Mouse (Mus musculus) lung, postnatal 0 days (tissue): ENCODE results near the gene Gm10577. TPM values are rescaled to one million over a fixed set of nuclear protein-coding genes. Genes with fewer than 3 reads are reported as not detected.

ENCODE experiments used
- ATAC-seq: fragments of 200-750 bp; cut with Nextera tagmentation; 2 replicates; pipeline ENCODE4 v1.8.0; 2017; ENCODE audit warnings: moderate library complexity
- DNase-seq: peaks from one replicate; pipeline ENCODE4 v3.0.0-alpha.2; 2016; ENCODE audit warnings: low spot score
- H3K27ac ChIP-seq: fragments of 300-500 bp; sonication (generic); 2 replicates; pipeline ENCODE4 v1.5.1; 2014; ENCODE audit warnings: antibody characterized with exemption, mild to moderate bottlenecking, low read length, mixed read lengths
- H3K27me3 ChIP-seq: fragments of 300-500 bp; sonication (generic); replicated peaks from 2 replicates; pipeline ENCODE4 v1.6.1; 2014; ENCODE audit warnings: low read length, mixed read lengths; ENCODE audit not compliant: insufficient read depth
- H3K36me3 ChIP-seq: fragments of 300-500 bp; sonication (generic); 2 replicates; pipeline ENCODE4 v1.6.1; 2014; ENCODE audit warnings: low read length, mixed read lengths; ENCODE audit not compliant: insufficient read depth
- H3K4me1 ChIP-seq: fragments of 300-500 bp; sonication (generic); 2 replicates; pipeline ENCODE4 v1.6.1; 2014; ENCODE audit warnings: antibody characterized with exemption, low read depth, low read length, mixed read lengths; ENCODE audit not compliant: insufficient read depth
- H3K4me2 ChIP-seq: fragments of 300-500 bp; sonication (generic); replicated peaks from 2 replicates; pipeline ENCODE4 v1.6.1; 2014; ENCODE audit warnings: low read depth, mild to moderate bottlenecking, low read length, moderate library complexity, mixed read lengths
- H3K4me3 ChIP-seq: fragments of 300-500 bp; sonication (generic); 2 replicates; pipeline ENCODE4 v1.5.1; 2014; ENCODE audit warnings: low read depth, low read length
- H3K9ac ChIP-seq: fragments of 300-500 bp; sonication (generic); replicated peaks from 2 replicates; pipeline ENCODE4 v1.6.1; 2014; ENCODE audit warnings: low read depth, mild to moderate bottlenecking
- H3K9me3 ChIP-seq: fragments of 300-500 bp; sonication (generic); 2 replicates; pipeline ENCODE4 v1.6.1; 2016; ENCODE audit warnings: low read length, mixed read lengths
- CTCF ChIP-seq: IDR thresholded peaks from 2 replicates; pipeline ENCODE4 v1.5.1; 2016; ENCODE audit warnings: antibody characterized with exemption, mild to moderate bottlenecking
- EP300 ChIP-seq: IDR thresholded peaks from 2 replicates; pipeline ENCODE4 v1.6.1; 2016; ENCODE audit warnings: antibody characterized with exemption, mild to moderate bottlenecking, control low read depth
- WGBS: fragments of 180-500 bp; shearing (Covaris S2); extraction: QIAGEN DNeasy Blood & Tissue Kit; methylation state at CpG from one replicate; pipeline ENCODE4 v1.1.7; 2014; 5-methylcytosine and 5-hydroxymethylcytosine counted together
- polyA plus RNA-seq: library from polyadenylated mRNA; unstranded; fragments of >200 nt; fragmentation: Nextera tagmentation; extraction: Ambion mirVana; gene quantifications from 2 replicates; pipeline ENCODE4 v1.2.1, GENCODE M21; 2015

Gm10577 gene
- polyA plus RNA-seq, 1 experiment from 2014 or later, result not detected

DNA sequence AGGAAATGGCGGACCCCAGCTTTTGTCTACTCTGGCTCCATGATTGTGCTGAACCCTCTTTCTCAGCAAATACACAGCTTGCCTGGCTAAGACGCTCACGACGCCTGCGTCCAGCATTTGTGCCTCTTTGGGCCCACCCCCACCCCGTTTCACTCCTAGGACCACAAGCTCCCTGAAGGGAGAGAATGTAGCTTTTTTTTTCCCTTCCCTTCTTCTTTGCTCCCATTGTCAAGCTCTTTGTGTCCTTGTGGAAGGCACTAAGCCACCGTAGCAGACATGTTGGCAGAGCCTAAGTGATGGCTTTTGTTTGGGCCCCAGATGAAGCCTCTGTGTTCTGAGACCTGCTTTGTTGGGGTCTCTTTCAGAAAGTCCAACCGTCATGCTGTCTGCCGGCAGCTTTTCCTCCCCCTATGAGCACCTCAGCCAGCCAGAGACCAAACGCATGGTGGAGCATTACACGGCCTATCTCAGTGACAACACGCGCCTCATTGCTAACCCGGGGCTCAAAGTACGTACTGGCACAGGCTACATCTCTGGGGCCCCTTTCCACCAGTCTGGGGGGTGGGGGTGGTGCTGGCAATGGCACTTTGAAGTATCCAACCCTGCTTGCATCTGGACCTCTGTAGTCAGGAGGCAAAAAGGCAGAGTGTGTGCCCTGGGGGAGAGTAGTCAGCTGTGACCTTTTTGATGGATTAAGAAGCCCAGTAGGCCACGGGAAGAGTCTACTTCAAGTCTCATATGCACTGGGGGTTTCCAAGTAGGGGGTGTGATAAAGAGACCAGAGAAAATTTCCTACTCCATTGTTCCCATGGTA, 46.6 kb downstream of the Gm10577 start:
- Histone ChIP-seq H3K4me2 (no peak overlapping the region), H3K27ac (no peak overlapping the region), H3K36me3 (no peaks in the 10 kb centered on the region), H3K4me1 (no peaks in the 10 kb centered on the region), H3K9me3 (no peaks in the 10 kb centered on the region), H3K4me3 (no peak overlapping the region), H3K9ac (no peak overlapping the region), H3K27me3 (no peaks in the 10 kb centered on the region)
- 89% methylated on average over 16 of the region's 16 CpGs for WGBS
- ATAC-seq (no peak), DNase-seq (no peak)
- no peak for TF ChIP-seq EP300
- no peak for TF ChIP-seq CTCF

Other genes starting within 250 kb of the Gm10577 start
- 9.1 and 10.3 TPM in 2 replicates for gene Cachd1, start 244.0 kb downstream of the Gm10577 start, polyA plus RNA-seq
- gene Raver2, start 48.3 kb upstream of the Gm10577 start, polyA plus RNA-seq, result 13.0 and 13.2 TPM in 2 replicates
- 80.0 and 86.3 TPM in 2 replicates for gene Jak1, start 244.6 kb upstream of the Gm10577 start, polyA plus RNA-seq